Mouse (Mus musculus): ENCODE results near the gene Slc22a23.

Gene Slc22a23

GRCm38 (mm10) chr13:34235056-34235455, 109.9 kb downstream of the Slc22a23 start:
- DNase-seq (ENCODE audit: low read depth, low spot score) = no peak

GRCm38 (mm10) chr13:34234439-34234838, 110.5 kb downstream of the Slc22a23 start:
- DNase-seq (ENCODE audit: low read depth, low spot score) = no peak

GRCm38 (mm10) chr13:34232992-34233391, 112.0 kb downstream of the Slc22a23 start:
- DNase-seq (ENCODE audit: low read depth, low spot score) = no peak

DNA sequence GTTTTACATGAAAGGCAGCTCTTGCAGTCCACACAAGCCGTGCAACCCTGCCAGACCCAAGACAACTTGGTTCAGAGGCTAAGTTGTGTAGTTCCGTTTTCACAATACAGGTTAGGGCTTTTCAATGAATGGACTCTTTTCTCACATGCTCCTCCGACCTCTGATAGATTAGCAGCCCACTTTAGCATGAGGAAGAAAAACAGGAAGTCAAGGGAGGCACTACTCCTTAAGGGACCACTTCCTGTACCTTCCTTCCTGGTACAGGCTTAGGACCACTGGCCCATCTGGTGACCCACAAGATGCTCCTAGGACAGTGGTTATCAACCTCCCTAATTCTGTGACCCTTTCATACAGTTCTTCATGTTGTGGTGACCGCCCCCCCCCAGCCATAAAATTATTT, 116.1 kb downstream of the Slc22a23 start:
- DNase-seq (ENCODE audit: low read depth, low spot score) = no peak

GRCm38 (mm10) chr13:34227720-34228661, 117.0 kb downstream of the Slc22a23 start:
- no peak for DNase-seq (ENCODE audit: low read depth, low spot score)

DNA sequence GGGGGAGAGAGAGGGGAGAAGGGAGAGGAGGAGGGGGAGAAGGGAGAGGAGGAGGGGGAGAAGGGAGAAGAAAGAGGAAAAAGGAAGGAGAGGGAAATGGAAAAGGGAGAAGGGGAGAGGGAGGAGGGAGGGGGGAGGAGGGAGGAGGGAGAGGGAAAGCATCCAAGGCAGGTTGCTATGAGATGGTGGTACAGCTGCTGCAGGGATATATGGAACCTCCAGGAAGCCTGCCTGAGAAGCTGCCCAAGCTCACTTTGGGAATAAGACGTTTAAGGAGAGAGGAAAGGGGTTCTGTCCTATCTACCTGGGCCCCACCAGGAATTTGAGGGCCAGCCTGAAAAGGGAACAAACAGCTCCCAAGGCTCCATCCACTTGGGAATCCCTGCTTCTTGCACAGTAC, 118.0 kb downstream of the Slc22a23 start:
- DNase-seq (ENCODE audit: low read depth, low spot score) = no peak

DNA sequence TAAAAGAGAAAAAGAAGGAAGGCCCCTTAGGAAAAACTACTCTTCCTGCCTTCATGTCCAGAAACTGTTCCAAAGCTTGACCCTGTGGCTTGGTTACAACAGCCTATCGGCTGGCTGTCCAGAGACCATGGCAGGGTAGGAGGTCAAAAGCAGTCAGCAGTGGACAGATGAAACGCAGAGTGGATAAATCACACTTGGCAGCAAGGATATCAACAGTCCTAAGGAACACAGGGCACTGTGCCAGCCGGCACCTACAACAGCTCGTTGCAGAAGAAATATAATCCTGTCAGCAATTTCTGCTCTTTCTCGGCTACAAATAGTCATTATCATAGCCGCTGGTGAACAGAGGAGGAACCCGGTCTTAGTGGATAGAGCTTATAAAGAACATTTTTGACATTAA, 122.0 kb downstream of the Slc22a23 start:
- DNase-seq (ENCODE audit: low read depth, low spot score) = no peak

DNA sequence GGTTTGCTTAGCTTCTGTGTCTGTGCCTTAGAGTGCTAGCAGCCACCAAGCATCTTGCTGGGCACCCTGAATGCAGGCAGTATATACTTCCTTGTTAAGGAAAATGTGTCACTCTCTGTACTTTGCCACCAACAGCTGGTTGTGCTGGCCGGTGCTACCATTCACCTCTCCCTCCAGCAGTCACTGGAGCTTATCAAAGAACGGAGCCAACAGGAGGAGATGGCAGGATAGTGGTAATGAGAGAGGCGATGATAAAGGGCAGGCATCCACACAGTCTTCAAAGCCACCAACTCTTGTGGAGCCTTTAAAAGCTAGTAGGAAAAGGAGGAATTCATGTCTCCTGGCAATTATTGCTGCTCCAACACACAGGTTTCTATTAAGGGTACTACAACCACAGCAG, 125.3 kb downstream of the Slc22a23 start:
- DNase-seq (ENCODE audit: low read depth, low spot score) = no peak

DNA sequence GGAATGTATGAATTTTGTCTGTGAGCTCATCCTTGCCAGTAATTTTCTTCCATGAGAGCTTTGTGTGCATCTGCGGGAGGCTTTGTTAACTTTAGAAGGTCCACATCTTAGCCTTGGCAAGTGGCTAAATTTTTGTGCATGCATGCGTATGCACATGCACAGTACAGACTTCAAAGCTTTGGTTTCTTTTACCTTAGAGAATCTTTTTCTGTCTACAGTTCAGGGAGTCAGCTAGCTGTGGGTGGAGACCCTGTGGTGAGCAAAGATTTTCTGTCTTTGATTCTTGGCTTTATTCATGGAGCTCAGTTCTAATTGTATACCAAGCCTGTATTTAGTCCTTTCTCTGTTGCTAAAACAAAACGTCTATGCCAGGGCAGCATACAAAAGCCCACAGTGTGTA, 126.2 kb downstream of the Slc22a23 start:
- DNase-seq (ENCODE audit: low read depth, low spot score) = no peak

GRCm38 (mm10) chr13:34214855-34215254, 130.1 kb downstream of the Slc22a23 start:
- no peak for DNase-seq (ENCODE audit: low read depth, low spot score)

DNA sequence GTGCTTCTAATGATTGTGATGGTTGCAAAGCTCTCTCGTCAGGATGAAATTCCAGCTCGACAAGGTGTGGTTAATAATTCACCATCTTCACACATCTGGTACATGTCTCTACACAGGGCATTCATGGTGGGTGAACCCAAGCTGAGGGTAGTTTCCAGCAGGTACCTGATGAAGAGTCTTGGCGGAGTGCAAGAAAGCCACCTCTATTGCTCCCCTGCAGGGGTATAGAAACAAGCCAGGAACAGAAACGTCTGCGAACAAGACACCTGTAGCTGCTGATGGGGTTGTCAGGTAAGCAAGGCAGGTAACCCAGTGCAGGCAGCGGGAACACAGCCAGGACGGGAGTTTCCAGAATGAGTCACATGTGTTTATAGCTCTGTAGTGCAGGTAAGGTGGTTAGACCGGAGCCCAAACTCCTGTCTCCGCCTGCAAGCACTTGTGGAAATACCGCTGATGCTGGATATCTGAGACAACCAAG, 132.2 kb downstream of the Slc22a23 start:
- DNase-seq (ENCODE audit: low read depth, low spot score) = no peak

GRCm38 (mm10) chr13:34211261-34211775, 133.7 kb downstream of the Slc22a23 start:
- DNase-seq (ENCODE audit: low read depth, low spot score) = no peak

GRCm38 (mm10) chr13:34207714-34208470, 137.1 kb downstream of the Slc22a23 start:
- no peak for DNase-seq (ENCODE audit: low read depth, low spot score)

DNA sequence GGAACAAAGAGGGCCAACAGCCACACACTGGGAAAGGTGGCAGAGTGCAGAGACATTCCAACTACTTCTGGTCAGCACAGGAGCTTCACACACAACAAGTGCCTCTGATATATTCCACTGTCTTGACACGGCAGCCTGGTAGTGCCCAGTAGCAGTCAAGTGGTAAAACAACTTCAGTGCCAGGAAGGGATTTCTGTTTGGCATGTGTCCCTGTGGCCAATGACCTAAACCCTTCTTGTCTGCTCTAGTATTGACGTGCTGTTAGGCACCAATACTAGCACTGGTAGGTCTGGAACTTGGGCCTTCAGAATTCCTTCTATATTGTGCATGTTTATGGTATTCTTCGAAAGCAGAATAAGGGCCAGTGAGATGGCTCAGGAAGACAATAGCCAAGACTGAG, 139.8 kb downstream of the Slc22a23 start:
- DNase-seq (ENCODE audit: low read depth, low spot score) = no peak

GRCm38 (mm10) chr13:34195676-34196075, 149.3 kb downstream of the Slc22a23 start:
- no peak for DNase-seq (ENCODE audit: low read depth, low spot score)

DNA sequence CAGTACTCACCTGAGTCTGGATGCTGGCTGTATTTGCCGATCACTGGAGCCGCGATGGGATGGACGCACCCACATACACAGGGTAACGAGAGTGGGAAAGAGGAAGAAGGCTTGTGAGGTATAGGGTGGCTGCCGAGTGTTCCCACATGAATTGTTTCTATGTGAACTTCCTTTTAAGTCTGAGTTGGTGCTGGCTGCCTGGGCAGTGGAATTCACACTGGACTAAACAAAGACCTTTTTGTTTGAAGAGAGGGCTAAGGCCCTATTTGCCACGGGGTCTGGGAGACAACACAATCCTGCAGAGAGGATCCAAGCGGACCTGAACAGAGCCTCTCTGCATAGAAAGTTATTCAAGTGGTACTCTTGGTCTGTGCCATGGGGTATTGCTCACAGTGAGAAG, 151.6 kb downstream of the Slc22a23 start:
- DNase-seq (ENCODE audit: low read depth, low spot score) = no peak

DNA sequence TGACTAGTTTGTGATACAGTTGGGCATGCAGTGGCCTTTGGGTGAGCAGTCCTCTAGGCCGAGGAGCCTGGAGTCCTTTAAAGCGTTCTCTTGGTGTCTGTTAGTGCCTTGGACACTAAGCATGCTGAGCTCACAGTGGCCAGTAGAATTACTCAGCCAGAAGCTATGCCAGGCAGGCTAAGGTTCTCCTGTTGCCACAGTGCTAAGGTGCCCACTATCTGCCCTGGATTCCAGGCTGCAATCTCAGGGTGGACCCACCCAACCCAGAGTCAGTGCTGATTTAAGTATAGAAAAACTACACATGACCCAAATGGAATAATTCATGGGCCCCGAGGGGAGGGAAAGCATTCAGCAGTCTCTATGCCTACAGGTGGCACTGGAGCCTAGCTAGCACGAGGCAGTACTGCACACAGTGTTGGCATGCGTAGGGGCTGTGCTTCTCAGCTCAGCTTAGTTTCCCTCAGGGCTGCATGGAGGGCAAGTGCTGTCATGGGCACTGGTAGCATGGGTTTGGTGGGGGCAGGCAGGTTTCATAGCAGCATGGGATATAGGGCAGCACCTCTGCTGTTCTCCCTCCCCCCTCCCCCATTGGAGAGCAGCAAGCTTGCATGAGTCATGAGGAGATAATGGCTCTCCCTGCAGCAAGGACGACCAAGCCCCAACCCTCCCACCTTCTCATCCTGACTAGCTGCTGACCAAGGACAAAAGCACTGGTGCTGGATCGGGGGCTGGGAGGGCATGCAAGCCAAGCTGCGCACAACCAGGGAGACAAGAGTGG, 152.4 kb downstream of the Slc22a23 start:
- DNase-seq (ENCODE audit: low read depth, low spot score) = peak; percentile 19

- DNase-seq (ENCODE audit: low read depth, low spot score) = peak; percentile 76
Measured at GRCm38 (mm10) chr13:34187571-34187970, 157.4 kb downstream of the Slc22a23 start.

DNA sequence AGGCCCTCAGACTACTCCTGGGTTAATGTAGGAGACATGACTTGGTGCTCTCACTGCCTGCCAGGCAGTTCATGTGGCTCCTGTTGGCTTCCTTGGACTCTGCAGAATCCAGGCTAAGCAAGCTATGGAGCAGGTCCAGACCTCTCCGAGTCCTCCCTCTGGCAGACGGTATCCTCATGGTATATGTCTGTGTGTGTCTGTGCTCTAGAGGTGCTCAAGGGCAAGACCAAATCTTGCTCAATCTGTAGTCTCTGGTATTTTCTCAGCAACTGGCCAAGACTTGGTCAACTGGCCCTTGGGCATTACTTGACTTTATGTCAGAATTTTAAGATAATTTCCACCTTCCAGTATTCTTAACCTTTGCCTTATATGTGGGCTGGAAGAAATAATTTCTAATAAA, 159.6 kb downstream of the Slc22a23 start:
- DNase-seq (ENCODE audit: low read depth, low spot score) = no peak

DNA sequence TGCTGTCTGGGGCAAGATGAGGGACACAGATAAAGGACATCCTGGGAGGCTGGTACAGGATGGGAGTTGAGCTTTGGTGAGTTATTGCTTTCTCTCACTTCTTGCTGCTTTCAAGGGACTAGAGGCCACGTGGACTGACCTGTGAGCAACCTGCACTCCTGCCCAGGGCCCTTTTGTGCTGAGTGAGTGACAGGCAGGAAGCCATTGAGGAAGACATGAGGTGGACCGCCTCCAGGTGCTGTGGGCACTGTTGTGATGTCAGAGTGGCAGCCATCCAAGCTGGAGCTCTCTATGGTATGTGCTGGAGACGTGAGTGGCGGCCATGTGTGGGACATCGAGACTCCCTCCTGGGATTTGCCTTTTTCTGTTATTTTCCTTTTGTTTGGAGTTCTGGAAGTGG, 163.4 kb downstream of the Slc22a23 start:
- no peak for DNase-seq (ENCODE audit: low read depth, low spot score)

GRCm38 (mm10) chr13:34174025-34174424, 171.0 kb downstream of the Slc22a23 start:
- DNase-seq (ENCODE audit: low read depth, low spot score) = no peak

Measured in R1 (cell line).